Mouse (Mus musculus) olfactory bulb, adult 2 months (tissue): ENCODE results near the gene Ccdc87.

Experiments
- CTCF ChIP-seq: fragments of 200-500 bp; IDR thresholded peaks from 2 replicates; pipeline ENCODE4 v1.5.1; 2012; ENCODE audit warnings: low read depth, mild to moderate bottlenecking, low read length, moderate library complexity; ENCODE audit not compliant: insufficient read depth
- POLR2A ChIP-seq: fragments of 200-500 bp; IDR thresholded peaks from 2 replicates; pipeline ENCODE4 v1.6.1; 2012; ENCODE audit warnings: mild to moderate bottlenecking, low read depth, low read length, moderate library complexity; ENCODE audit not compliant: insufficient read depth

DNA sequence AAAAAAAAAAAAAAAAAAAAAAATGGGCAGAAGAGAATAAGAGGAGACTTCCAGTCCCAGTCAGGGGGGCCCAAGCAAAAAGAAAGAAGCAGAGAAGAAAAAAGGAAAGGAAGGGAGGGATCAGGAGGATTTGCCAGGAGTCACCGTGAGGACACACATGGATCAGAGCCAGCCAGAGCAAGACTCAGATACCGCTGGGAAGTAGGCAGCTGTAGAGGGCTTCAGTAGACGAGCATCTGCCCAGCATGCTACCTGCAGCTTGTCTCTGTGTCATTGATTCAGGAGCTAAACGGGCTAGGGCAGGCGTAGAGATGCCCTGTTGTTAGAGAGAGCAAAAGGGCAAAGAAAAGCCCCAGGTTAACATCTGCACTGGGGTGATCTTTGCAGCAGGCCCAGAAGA is 11.1 kb downstream of the Ccdc87 start:
- TF ChIP-seq CTCF (no peak), POLR2A (no peak)
